Mouse (Mus musculus) kidney, embryonic 15.5 days (tissue): ENCODE measurements around the gene Rpl9-ps1. TPM values are rescaled to one million over a fixed set of nuclear protein-coding genes. Genes with fewer than 3 reads are reported as not detected.

Experiments used
- ATAC-seq: fragments of 200-750 bp; cut with Nextera tagmentation; replicated peaks from 2 replicates; pipeline ENCODE4 v1.8.0; 2017; ENCODE audit warnings: moderate TSS enrichment; ENCODE audit not compliant: low FRiP score
- H3K27ac ChIP-seq: fragments of 300-500 bp; sonication (generic); 2 replicates; pipeline ENCODE4 v1.5.1; 2015; ENCODE audit warnings: mild to moderate bottlenecking, inconsistent platforms
- H3K27me3 ChIP-seq: fragments of 300-500 bp; sonication (generic); 2 replicates; pipeline ENCODE4 v1.6.1; 2015; ENCODE audit warnings: inconsistent platforms
- H3K36me3 ChIP-seq: fragments of 300-500 bp; sonication (generic); 2 replicates; pipeline ENCODE4 v1.6.1; 2015; ENCODE audit warnings: inconsistent platforms
- H3K4me1 ChIP-seq: fragments of 300-500 bp; sonication (generic); 2 replicates; pipeline ENCODE4 v1.6.1; 2015; ENCODE audit warnings: inconsistent platforms
- H3K4me2 ChIP-seq: fragments of 300-500 bp; sonication (generic); 2 replicates; pipeline ENCODE4 v1.6.1; 2015; ENCODE audit warnings: moderate library complexity, mild to moderate bottlenecking, inconsistent platforms
- H3K4me3 ChIP-seq: fragments of 300-500 bp; sonication (generic); replicated peaks from 2 replicates; pipeline ENCODE4 v1.5.1; 2015; ENCODE audit warnings: mild to moderate bottlenecking, inconsistent platforms
- H3K9ac ChIP-seq: fragments of 300-500 bp; sonication (generic); 2 replicates; pipeline ENCODE4 v1.6.1; 2015; ENCODE audit warnings: mild to moderate bottlenecking, inconsistent platforms
- H3K9me3 ChIP-seq: fragments of 300-500 bp; sonication (generic); replicated peaks from 2 replicates; pipeline ENCODE4 v1.6.1; 2016; ENCODE audit warnings: inconsistent platforms
- WGBS: fragments of 180-500 bp; shearing (Covaris S2); methylation state at CpG from one replicate; pipeline ENCODE4 v1.1.7; 2015; ENCODE audit warnings: mixed read lengths; 5-methylcytosine and 5-hydroxymethylcytosine counted together
- polyA plus RNA-seq: library from polyadenylated mRNA; unstranded; fragments of >200 nt; fragmentation: Nextera tagmentation; extraction: Ambion mirVana; gene quantifications from 2 replicates; pipeline ENCODE4 v1.2.1, GENCODE M21; 2015

The Rpl9-ps1 gene
- polyA plus RNA-seq, 1 experiment from 2014 or later: not detected

- Histone ChIP-seq H3K4me1 (no peaks in the 10 kb centered on the region), H3K4me3 (no peak overlapping the region), H3K4me2 (no peak overlapping the region), H3K27me3 (no peaks in the 10 kb centered on the region), H3K27ac (no peak overlapping the region), H3K36me3 (no peaks in the 10 kb centered on the region), H3K9ac (no peak overlapping the region), H3K9me3 (no peaks in the 10 kb centered on the region)
- no peak for ATAC-seq
- WGBS: 68% methylated on average over 2 of the region's 2 CpGs
Observed at GRCm38 (mm10) chr11:83641216-83641615, 4.2 kb downstream of the Rpl9-ps1 start.

GRCm38 (mm10) chr11:83640141-83640540 lies 5.3 kb downstream of the Rpl9-ps1 start:
- Histone ChIP-seq H3K9me3 (no peaks in the 10 kb centered on the region), H3K27ac (no peak overlapping the region), H3K9ac (no peak overlapping the region), H3K4me2 (no peak overlapping the region), H3K4me1 (no peaks in the 10 kb centered on the region), H3K4me3 (no peak overlapping the region), H3K36me3 (no peaks in the 10 kb centered on the region), H3K27me3 (no peaks in the 10 kb centered on the region)
- WGBS: 80% methylated on average over 5 of the region's 5 CpGs
- no peak for ATAC-seq

- WGBS: 66% methylated on average over 3 of the region's 3 CpGs
- Histone ChIP-seq H3K27me3 (no peaks in the 10 kb centered on the region), H3K9me3 (no peaks in the 10 kb centered on the region), H3K4me1 (no peaks in the 10 kb centered on the region), H3K4me2 (no peak overlapping the region), H3K4me3 (no peak overlapping the region), H3K27ac (no peak overlapping the region), H3K9ac (no peak overlapping the region), H3K36me3 (no peaks in the 10 kb centered on the region)
- ATAC-seq: no peak
Observed at GRCm38 (mm10) chr11:83639533-83639932, 5.9 kb downstream of the Rpl9-ps1 start.

- Histone ChIP-seq H3K27ac (no peak overlapping the region), H3K36me3 (no peaks in the 10 kb centered on the region), H3K4me2 (no peak overlapping the region), H3K4me3 (no peak overlapping the region), H3K9me3 (no peaks in the 10 kb centered on the region), H3K27me3 (no peaks in the 10 kb centered on the region), H3K9ac (no peak overlapping the region), H3K4me1 (no peaks in the 10 kb centered on the region)
- no peak for ATAC-seq
- WGBS: 55% methylated on average over 2 of the region's 2 CpGs
Observed at GRCm38 (mm10) chr11:83638934-83639333, 6.5 kb downstream of the Rpl9-ps1 start.

- Histone ChIP-seq H3K36me3 (no peaks in the 10 kb centered on the region), H3K9me3 (no peaks in the 10 kb centered on the region), H3K4me2 (no peak overlapping the region), H3K4me3 (no peak overlapping the region), H3K4me1 (no peaks in the 10 kb centered on the region), H3K27ac (no peak overlapping the region), H3K9ac (no peak overlapping the region), H3K27me3 (0 out of 2 replicates have a peak, but pooled peaks cover 3% of the 10 kb centered on the region)
- no peak for ATAC-seq
- 86% methylated on average over 1 of the region's 1 CpGs for WGBS
Observed at GRCm38 (mm10) chr11:83636742-83637235, 8.6 kb downstream of the Rpl9-ps1 start.

- no peak overlapping the region for H3K4me2 ChIP-seq
- no peak overlapping the region for H3K4me3 ChIP-seq
- 0 out of 2 replicates have a peak, but pooled peaks cover 3% of the 10 kb centered on the region for H3K27me3 ChIP-seq
- no peak overlapping the region for H3K9ac ChIP-seq
- 97% methylated on average over 2 of the region's 2 CpGs for WGBS
- H3K4me1 ChIP-seq: no peaks in the 10 kb centered on the region
- H3K36me3 ChIP-seq: no peaks in the 10 kb centered on the region
- H3K9me3 ChIP-seq: no peaks in the 10 kb centered on the region
- no peak overlapping the region for H3K27ac ChIP-seq
- ATAC-seq: no peak
Observed at GRCm38 (mm10) chr11:83634898-83635297, 10.5 kb downstream of the Rpl9-ps1 start.

- WGBS: 70% methylated on average over 4 of the region's 4 CpGs
- Histone ChIP-seq H3K9me3 (no peaks in the 10 kb centered on the region), H3K27ac (no peak overlapping the region), H3K4me2 (no peak overlapping the region), H3K9ac (no peak overlapping the region), H3K4me1 (no peaks in the 10 kb centered on the region), H3K27me3 (0 out of 2 replicates have a peak, but pooled peaks cover 3% of the 10 kb centered on the region), H3K36me3 (no peaks in the 10 kb centered on the region), H3K4me3 (no peak overlapping the region)
- no peak for ATAC-seq
Observed at GRCm38 (mm10) chr11:83634425-83634824, 11.0 kb downstream of the Rpl9-ps1 start.

- Histone ChIP-seq H3K4me2 (no peak overlapping the region), H3K4me3 (no peak overlapping the region), H3K27ac (no peak overlapping the region), H3K36me3 (no peaks in the 10 kb centered on the region), H3K9ac (no peak overlapping the region), H3K9me3 (no peaks in the 10 kb centered on the region), H3K27me3 (0 out of 2 replicates have a peak, but pooled peaks cover 3% of the 10 kb centered on the region), H3K4me1 (no peaks in the 10 kb centered on the region)
- 69% methylated on average over 4 of the region's 4 CpGs for WGBS
- ATAC-seq: no peak
Observed at GRCm38 (mm10) chr11:83632744-83633143, 12.7 kb downstream of the Rpl9-ps1 start.

GRCm38 (mm10) chr11:83631065-83631464 lies 14.4 kb downstream of the Rpl9-ps1 start:
- no peak overlapping the region for H3K4me3 ChIP-seq
- no peak overlapping the region for H3K9ac ChIP-seq
- no peak overlapping the region for H3K27ac ChIP-seq
- ATAC-seq: no peak
- H3K36me3 ChIP-seq: no peaks in the 10 kb centered on the region
- WGBS: 70% methylated on average over 2 of the region's 2 CpGs
- H3K27me3 ChIP-seq: 0 out of 2 replicates have a peak, but pooled peaks cover 3% of the 10 kb centered on the region
- H3K4me2 ChIP-seq: no peak overlapping the region
- H3K9me3 ChIP-seq: no peaks in the 10 kb centered on the region
- no peaks in the 10 kb centered on the region for H3K4me1 ChIP-seq

- no peak overlapping the region for H3K9ac ChIP-seq
- H3K4me1 ChIP-seq: no peaks in the 10 kb centered on the region
- H3K27me3 ChIP-seq: 0 out of 2 replicates have a peak, but pooled peaks cover 3% of the 10 kb centered on the region
- H3K4me3 ChIP-seq: no peak overlapping the region
- no peak overlapping the region for H3K4me2 ChIP-seq
- H3K9me3 ChIP-seq: no peaks in the 10 kb centered on the region
- ATAC-seq: no peak
- no peaks in the 10 kb centered on the region for H3K36me3 ChIP-seq
- no peak overlapping the region for H3K27ac ChIP-seq
- WGBS: 97% methylated on average over 1 of the region's 1 CpGs
Observed at GRCm38 (mm10) chr11:83630630-83631029, 14.8 kb downstream of the Rpl9-ps1 start.

GRCm38 (mm10) chr11:83628808-83629207 lies 16.6 kb downstream of the Rpl9-ps1 start:
- Histone ChIP-seq H3K9me3 (no peaks in the 10 kb centered on the region), H3K27ac (no peak overlapping the region), H3K9ac (no peak overlapping the region), H3K4me1 (no peaks in the 10 kb centered on the region), H3K4me2 (no peak overlapping the region), H3K4me3 (no peak overlapping the region), H3K36me3 (no peaks in the 10 kb centered on the region), H3K27me3 (0 out of 2 replicates have a peak, but pooled peaks cover 3% of the 10 kb centered on the region)
- WGBS: 86% methylated on average over 9 of the region's 9 CpGs
- no peak for ATAC-seq

GRCm38 (mm10) chr11:83623586-83623985 lies 21.8 kb downstream of the Rpl9-ps1 start:
- Histone ChIP-seq H3K27me3 (no peaks in the 10 kb centered on the region), H3K4me1 (no peaks in the 10 kb centered on the region), H3K9me3 (no peaks in the 10 kb centered on the region), H3K27ac (no peak overlapping the region), H3K36me3 (no peaks in the 10 kb centered on the region), H3K4me3 (no peak overlapping the region), H3K4me2 (no peak overlapping the region), H3K9ac (no peak overlapping the region)
- 96% methylated on average over 3 of the region's 3 CpGs for WGBS
- no peak for ATAC-seq

GRCm38 (mm10) chr11:83619037-83619436 lies 26.4 kb downstream of the Rpl9-ps1 start:
- no peaks in the 10 kb centered on the region for H3K36me3 ChIP-seq
- no peak overlapping the region for H3K4me3 ChIP-seq
- no peak overlapping the region for H3K27ac ChIP-seq
- H3K4me2 ChIP-seq: no peak overlapping the region
- H3K4me1 ChIP-seq: no peaks in the 10 kb centered on the region
- no peaks in the 10 kb centered on the region for H3K27me3 ChIP-seq
- ATAC-seq: no peak
- WGBS: 94% methylated on average over 1 of the region's 1 CpGs
- H3K9me3 ChIP-seq: no peaks in the 10 kb centered on the region
- H3K9ac ChIP-seq: no peak overlapping the region
